Mouse (Mus musculus) stomach, embryonic 15.5 days (tissue): ENCODE measurements at regions not wholly inside any gene's neighbourhood (a gene's known extent, or its start where the extent isn't known, plus 50 kb on each side); places are given as distances from the start of the nearest gene placed in this dataset.

Experiments used
- ATAC-seq: fragments of 200-750 bp; cut with Nextera tagmentation; 2 replicates; pipeline ENCODE4 v1.8.0; 2017; ENCODE audit warnings: low read depth, moderate number of reproducible peaks, moderate TSS enrichment; ENCODE audit not compliant: insufficient read depth, low FRiP score
- H3K27ac ChIP-seq: fragments of 300-500 bp; sonication (generic); 2 replicates; pipeline ENCODE4 v1.5.1; 2015; ENCODE audit warnings: mild to moderate bottlenecking, inconsistent platforms
- H3K27me3 ChIP-seq: fragments of 300-500 bp; sonication (generic); replicated peaks from 2 replicates; pipeline ENCODE4 v1.6.1; 2015; ENCODE audit warnings: inconsistent platforms
- H3K36me3 ChIP-seq: fragments of 300-500 bp; sonication (generic); 2 replicates; pipeline ENCODE4 v1.6.1; 2015; ENCODE audit warnings: inconsistent platforms
- H3K4me1 ChIP-seq: fragments of 300-500 bp; sonication (generic); 2 replicates; pipeline ENCODE4 v1.6.1; 2015; ENCODE audit warnings: inconsistent platforms
- H3K4me2 ChIP-seq: fragments of 300-500 bp; sonication (generic); 2 replicates; pipeline ENCODE4 v1.6.1; 2015; ENCODE audit warnings: mild to moderate bottlenecking, inconsistent platforms
- H3K4me3 ChIP-seq: fragments of 300-500 bp; sonication (generic); replicated peaks from 2 replicates; pipeline ENCODE4 v1.5.1; 2015; ENCODE audit warnings: inconsistent platforms
- H3K9ac ChIP-seq: fragments of 300-500 bp; sonication (generic); 2 replicates; pipeline ENCODE4 v1.6.1; 2015; ENCODE audit warnings: inconsistent platforms
- H3K9me3 ChIP-seq: fragments of 300-500 bp; sonication (generic); 2 replicates; pipeline ENCODE4 v1.6.1; 2016; ENCODE audit warnings: inconsistent platforms
- WGBS: fragments of 180-500 bp; shearing (Covaris S2); methylation state at CpG from one replicate; pipeline ENCODE4 v1.1.7; 2015; 5-methylcytosine and 5-hydroxymethylcytosine counted together

DNA sequence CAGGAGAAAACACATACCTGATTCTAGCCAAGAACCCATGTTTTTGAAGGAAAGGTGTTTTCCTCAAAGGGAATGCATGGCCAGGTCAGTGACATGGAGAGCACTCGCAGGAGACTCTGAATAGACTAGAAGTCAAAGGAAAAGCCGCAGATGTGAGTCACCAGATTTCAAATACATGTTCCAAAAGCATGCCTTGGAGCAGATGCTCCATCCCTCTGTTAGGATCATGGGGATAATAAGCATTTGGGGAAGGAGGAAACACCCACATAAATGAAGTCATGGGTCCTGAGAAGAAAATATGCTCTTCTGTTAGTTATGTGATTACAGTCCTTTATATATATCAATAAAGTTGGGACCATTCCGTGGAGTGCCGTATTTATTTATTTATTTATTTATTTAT is 58.7 kb upstream of the Fam241a start:
- ATAC-seq, result no peak
- WGBS, result 91% methylated on average over 4 of the region's 4 CpGs

DNA sequence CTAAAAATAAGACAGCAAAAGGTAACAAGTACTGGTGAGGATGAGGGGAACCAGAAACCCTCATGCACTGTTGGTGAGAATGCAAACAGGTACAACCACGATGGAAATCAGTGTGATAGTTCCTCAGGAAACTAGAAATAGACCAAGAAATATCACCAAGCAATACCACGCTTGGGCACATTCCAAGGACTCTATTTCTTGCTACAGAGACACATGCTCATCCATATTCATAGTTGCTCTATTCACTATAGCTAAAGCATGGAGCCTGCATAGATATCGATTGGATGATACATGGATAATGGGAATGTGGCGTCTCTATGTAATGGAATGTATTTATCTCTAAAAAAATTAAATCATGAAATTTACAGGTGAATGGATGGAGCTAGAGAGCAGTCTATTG is 57.5 kb upstream of the Fam241a start:
- no peaks in the 10 kb centered on the region for H3K36me3 ChIP-seq
- H3K27me3 ChIP-seq, result no peaks in the 10 kb centered on the region
- WGBS, result 85% methylated on average over 4 of the region's 4 CpGs
- H3K4me3 ChIP-seq, result no peak overlapping the region
- ATAC-seq, result no peak
- H3K9me3 ChIP-seq, result no peaks in the 10 kb centered on the region
- H3K9ac ChIP-seq, result no peak overlapping the region
- H3K4me2 ChIP-seq, result no peak overlapping the region
- H3K4me1 ChIP-seq, result no peaks in the 10 kb centered on the region
- H3K27ac ChIP-seq, result no peak overlapping the region

More for the DNA sequence above, 58.7 kb upstream of the Fam241a start:
- no peak overlapping the region for H3K9ac ChIP-seq
- H3K27ac ChIP-seq, result no peak overlapping the region
- no peak overlapping the region for H3K4me3 ChIP-seq
- H3K9me3 ChIP-seq, result no peaks in the 10 kb centered on the region
- no peak overlapping the region for H3K4me2 ChIP-seq
- H3K36me3 ChIP-seq, result no peaks in the 10 kb centered on the region
- no peaks in the 10 kb centered on the region for H3K4me1 ChIP-seq
- no peaks in the 10 kb centered on the region for H3K27me3 ChIP-seq

DNA sequence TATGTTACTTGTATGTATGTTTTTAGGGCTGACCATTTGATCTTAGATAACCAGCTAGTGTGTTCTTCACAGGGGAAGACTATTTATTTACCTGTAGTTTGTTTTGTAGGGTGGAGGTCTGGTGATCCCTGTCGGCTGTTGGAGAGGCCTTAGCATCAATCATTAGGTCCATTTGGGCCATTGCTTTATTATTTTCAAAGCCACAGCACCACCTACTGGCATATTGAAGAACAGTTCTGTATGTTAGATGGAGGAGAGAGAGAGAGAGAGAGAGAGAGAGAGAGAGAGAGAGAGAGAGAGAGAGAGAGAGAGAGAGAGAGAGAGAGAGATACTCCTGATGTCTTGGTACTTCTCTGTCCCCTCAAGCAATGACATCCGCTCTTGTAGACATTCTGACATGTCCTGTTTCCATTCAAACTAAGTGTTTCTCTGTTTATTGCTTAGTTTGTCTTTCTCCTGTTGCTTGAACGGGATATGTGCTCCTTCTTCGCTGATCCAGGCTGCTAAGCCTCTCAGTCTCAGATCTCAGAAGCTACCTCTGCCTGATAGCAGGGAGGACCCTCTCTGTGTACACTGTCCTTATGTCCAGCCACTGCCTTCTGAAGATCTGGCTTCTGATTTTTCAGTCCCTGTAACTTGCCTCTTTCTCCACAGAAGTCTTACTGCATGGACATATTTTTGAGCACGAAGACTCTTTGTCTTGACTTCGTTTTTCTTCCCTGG is 52.9 kb upstream of the Fam241a start:
- WGBS, result 40% methylated on average over 6 of the region's 6 CpGs
- Histone ChIP-seq H3K27me3 (no peaks in the 10 kb centered on the region), H3K9ac (no peak overlapping the region), H3K9me3 (no peaks in the 10 kb centered on the region), H3K27ac (no peak overlapping the region), H3K4me1 (no peaks in the 10 kb centered on the region), H3K4me3 (no peak overlapping the region), H3K4me2 (no peak overlapping the region), H3K36me3 (no peaks in the 10 kb centered on the region)
- ATAC-seq, result peak; percentile 56; the same call in 1 of the 2 replicates

DNA sequence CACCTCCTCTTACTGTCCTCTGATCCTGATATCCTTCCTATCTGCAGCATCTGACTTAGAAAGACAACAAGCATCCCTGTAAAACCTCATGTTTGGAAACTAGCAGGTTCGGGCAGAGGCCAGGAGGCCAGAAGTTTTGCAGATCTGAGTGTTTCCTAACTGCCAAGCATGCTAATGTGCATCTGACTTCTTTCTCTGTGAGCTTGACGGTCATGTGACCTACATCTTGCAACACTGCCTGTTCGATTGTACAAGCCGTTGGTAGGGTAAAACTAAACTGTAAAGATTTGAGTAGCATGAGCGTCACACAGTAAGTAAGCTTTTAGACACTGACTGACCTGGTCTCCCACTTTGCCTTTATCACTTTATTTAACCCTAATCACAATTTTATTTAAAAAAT is 52.2 kb upstream of the Fam241a start:
- no peaks in the 10 kb centered on the region for H3K36me3 ChIP-seq
- ATAC-seq, result no peak; the same call in 1 of the 2 replicates
- 48% methylated on average over 5 of the region's 5 CpGs for WGBS
- no peak overlapping the region for H3K9ac ChIP-seq
- H3K4me1 ChIP-seq, result no peaks in the 10 kb centered on the region
- no peak overlapping the region for H3K27ac ChIP-seq
- no peak overlapping the region for H3K4me3 ChIP-seq
- H3K27me3 ChIP-seq, result no peaks in the 10 kb centered on the region
- no peaks in the 10 kb centered on the region for H3K9me3 ChIP-seq
- H3K4me2 ChIP-seq, result no peak overlapping the region
